Mouse (Mus musculus): Measurements from ENCODE around the gene Josd1. TPM values are rescaled to one million over a fixed set of nuclear protein-coding genes. Genes with fewer than 3 reads are reported as not detected.

The Josd1 gene
- polyA plus RNA-seq, 1 experiment = 37.0 TPM

- Histone ChIP-seq H3K36me3 (ENCODE audit: control insufficient read depth, insufficient read depth) (no peaks in the 10 kb centered on the region), H3K27me3 (ENCODE audit: control insufficient read depth, insufficient read depth, insufficient read length) (peaks cover 3% of the 10 kb centered on the region), H3K79me2 (ENCODE audit: control insufficient read depth, insufficient read depth) (no peaks in the 10 kb centered on the region), H3K4me3 (ENCODE audit: insufficient read depth, poor library complexity, severe bottlenecking) (no peak overlapping the region), H3K79me3 (ENCODE audit: low read depth) (no peaks in the 10 kb centered on the region), H3ac (ENCODE audit: control insufficient read depth, insufficient read length, low read depth) (no peak overlapping the region)
- TF ChIP-seq CTCF (IDR thresholded peaks at IDR 0.05; ENCODE audit: control insufficient read depth, insufficient read depth, insufficient read length) (no peak), MYOG (IDR thresholded peaks at IDR 0.05; ENCODE audit: control insufficient read depth, extremely low read depth, insufficient read length) (no peak), USF1 (IDR thresholded peaks at IDR 0.05; ENCODE audit: low read depth) (no peak), CEBPB (IDR thresholded peaks at IDR 0.05; ENCODE audit: low read depth) (no peak), MYOD1 (IDR thresholded peaks at IDR 0.05; ENCODE audit: control insufficient read depth, insufficient read length, low read depth) (no peak), MAX (IDR thresholded peaks at IDR 0.05) (no peak), FOSL1 (IDR thresholded peaks at IDR 0.05; ENCODE audit: insufficient read depth, low read length, poor library complexity, severe bottlenecking) (no peak)
Measured at GRCm38 (mm10) chr15:79641135-79641817, 46.4 kb downstream of the Josd1 start.

- Histone ChIP-seq H3K4me3 (ENCODE audit: insufficient read depth, poor library complexity, severe bottlenecking) (no peak overlapping the region), H3K27me3 (ENCODE audit: control insufficient read depth, insufficient read depth, insufficient read length) (peaks cover 3% of the 10 kb centered on the region), H3K36me3 (ENCODE audit: control insufficient read depth, insufficient read depth) (no peaks in the 10 kb centered on the region), H3ac (ENCODE audit: control insufficient read depth, insufficient read length, low read depth) (no peak overlapping the region), H3K79me2 (ENCODE audit: control insufficient read depth, insufficient read depth) (no peaks in the 10 kb centered on the region), H3K79me3 (ENCODE audit: low read depth) (no peaks in the 10 kb centered on the region)
- TF ChIP-seq FOSL1 (IDR thresholded peaks at IDR 0.05; ENCODE audit: insufficient read depth, low read length, poor library complexity, severe bottlenecking) = no peak
- TF ChIP-seq CEBPB (IDR thresholded peaks at IDR 0.05; ENCODE audit: low read depth) = no peak
- no peak for TF ChIP-seq MYOD1 (IDR thresholded peaks at IDR 0.05; ENCODE audit: control insufficient read depth, insufficient read length, low read depth)
Measured at GRCm38 (mm10) chr15:79630471-79630870, 57.2 kb downstream of the Josd1 start.

Other genes with a start within 250 kb of the Josd1 start
- gene Csnk1e, start 232.4 kb downstream of the Josd1 start, polyA plus RNA-seq (2012; fragmentation: generic; extraction: Trizol) = 98.6 TPM
- gene Kcnj4, start 182.7 kb downstream of the Josd1 start, polyA plus RNA-seq (2012; fragmentation: generic; extraction: Trizol) = 0.14 TPM
- 65.5 TPM for gene Kdelr3, start 171.5 kb downstream of the Josd1 start, polyA plus RNA-seq (2012; fragmentation: generic; extraction: Trizol)
- 84.9 TPM for gene Ddx17, start 141.2 kb downstream of the Josd1 start, polyA plus RNA-seq (2012; fragmentation: generic; extraction: Trizol)
- gene Dmc1, start 82.8 kb downstream of the Josd1 start, polyA plus RNA-seq (2012; fragmentation: generic; extraction: Trizol) = not detected
- gene Fam227a, start 29.0 kb downstream of the Josd1 start, polyA plus RNA-seq (2012; fragmentation: generic; extraction: Trizol) = 0.27 TPM
- 54.5 TPM for gene Cby1, start 28.7 kb downstream of the Josd1 start, polyA plus RNA-seq (2012; fragmentation: generic; extraction: Trizol)
- 171 TPM for gene Tomm22, start 17.1 kb downstream of the Josd1 start, polyA plus RNA-seq (2012; fragmentation: generic; extraction: Trizol)
- 62.5 TPM for gene Gtpbp1, start 2.9 kb upstream of the Josd1 start, polyA plus RNA-seq (2012; fragmentation: generic; extraction: Trizol)
- 56.7 TPM for gene Sun2, start 54.6 kb upstream of the Josd1 start, polyA plus RNA-seq (2012; fragmentation: generic; extraction: Trizol)
- gene Dnal4, start 89.9 kb upstream of the Josd1 start, polyA plus RNA-seq (2012; fragmentation: generic; extraction: Trizol) = 48.9 TPM
- 26.6 TPM for gene Nptxr, start 116.8 kb upstream of the Josd1 start, polyA plus RNA-seq (2012; fragmentation: generic; extraction: Trizol)
- not detected for gene Npcd, start 146.3 kb upstream of the Josd1 start, polyA plus RNA-seq (2012; fragmentation: generic; extraction: Trizol)
- 68.3 TPM for gene Cbx6, start 146.8 kb upstream of the Josd1 start, polyA plus RNA-seq (2012; fragmentation: generic; extraction: Trizol)
- 24.0 TPM for gene Apobec3, start 203.7 kb upstream of the Josd1 start, polyA plus RNA-seq (2012; fragmentation: generic; extraction: Trizol)